Mouse (Mus musculus) intestine, embryonic 16.5 days (tissue): ENCODE measurements around the gene Lgals9. TPM values are rescaled to one million over a fixed set of nuclear protein-coding genes. Genes with fewer than 3 reads are reported as not detected.
"Not testable (repeated sequence)": the region's sequence is repeated elsewhere in the genome, so short reads cannot be mapped to it uniquely, and the experiment has no call there.

Experiments
- ATAC-seq: fragments of 200-750 bp; cut with Nextera tagmentation; 2 replicates; pipeline ENCODE4 v1.8.0; 2017; ENCODE audit warnings: moderate TSS enrichment, moderate library complexity
- H3K27ac ChIP-seq: fragments of 300-500 bp; sonication (generic); 2 replicates; pipeline ENCODE4 v1.5.1; 2014; ENCODE audit warnings: mild to moderate bottlenecking, low read length
- H3K27me3 ChIP-seq: fragments of 300-500 bp; sonication (generic); replicated peaks from 2 replicates; pipeline ENCODE4 v1.6.1; 2014; ENCODE audit warnings: low read length, control low read depth, mixed read lengths; ENCODE audit not compliant: control insufficient read depth, insufficient read depth
- H3K36me3 ChIP-seq: fragments of 300-500 bp; sonication (generic); 2 replicates; pipeline ENCODE4 v1.6.1; 2014; ENCODE audit warnings: low read length, control low read depth; ENCODE audit not compliant: control insufficient read depth, insufficient read depth
- H3K4me1 ChIP-seq: fragments of 300-500 bp; sonication (generic); 2 replicates; pipeline ENCODE4 v1.6.1; 2014; ENCODE audit warnings: low read length, control low read depth, mixed read lengths; ENCODE audit not compliant: control insufficient read depth, insufficient read depth
- H3K4me2 ChIP-seq: fragments of 300-500 bp; sonication (generic); 2 replicates; pipeline ENCODE4 v1.6.1; 2014; ENCODE audit warnings: low read depth, low read length, control low read depth
- H3K4me3 ChIP-seq: fragments of 300-500 bp; sonication (generic); 2 replicates; pipeline ENCODE4 v1.5.1; 2014; ENCODE audit warnings: mild to moderate bottlenecking, low read length
- H3K9ac ChIP-seq: fragments of 300-500 bp; sonication (generic); 2 replicates; pipeline ENCODE4 v1.6.1; 2014; ENCODE audit warnings: low read depth, low read length
- H3K9me3 ChIP-seq: fragments of 300-500 bp; sonication (generic); 2 replicates; pipeline ENCODE4 v1.6.1; 2016; ENCODE audit warnings: low read length, control low read depth; ENCODE audit not compliant: control insufficient read depth
- WGBS: fragments of 180-500 bp; shearing (Covaris S2); extraction: QIAGEN DNeasy Blood & Tissue Kit; methylation state at CpG from one replicate; pipeline ENCODE4 v1.1.7; 2014; 5-methylcytosine and 5-hydroxymethylcytosine counted together
- polyA plus RNA-seq: library from polyadenylated mRNA; unstranded; fragments of >200 nt; fragmentation: Nextera tagmentation; extraction: Ambion mirVana; gene quantifications from 2 replicates; pipeline ENCODE4 v1.2.1, GENCODE M21; 2015

Lgals9 gene
- polyA plus RNA-seq, 1 experiment from 2014 or later, result 96.1 TPM

DNA sequence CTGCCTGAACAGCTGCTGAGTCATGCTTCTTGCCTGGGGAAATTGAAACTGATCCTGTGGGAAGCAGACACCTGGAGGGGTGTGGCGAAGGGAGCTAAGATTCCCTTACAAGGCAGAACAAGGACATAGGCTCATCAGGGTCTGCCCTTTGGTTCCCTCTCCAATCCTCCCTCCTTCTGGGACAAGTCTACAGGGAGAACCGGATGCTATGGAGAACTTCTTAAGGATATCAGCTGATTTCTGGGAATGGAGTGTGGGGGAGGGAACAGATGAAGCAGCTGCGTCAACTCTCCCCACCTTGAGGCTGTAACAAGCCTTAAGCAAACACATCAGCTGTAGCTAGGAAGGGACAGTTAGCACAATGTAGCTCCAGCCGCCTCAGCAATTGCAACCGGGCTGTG lies 17.8 kb upstream of the Lgals9 start:
- H3K36me3 ChIP-seq, result no peaks in the 10 kb centered on the region
- H3K27ac ChIP-seq, result peak overlapping the region; percentile 67
- peaks cover 27% of the 10 kb centered on the region for H3K4me1 ChIP-seq
- no peak overlapping the region for H3K4me2 ChIP-seq
- no peak overlapping the region for H3K4me3 ChIP-seq
- peak; percentile 80 for ATAC-seq
- 38% methylated on average over 5 of the region's 5 CpGs for WGBS
- no peaks in the 10 kb centered on the region for H3K9me3 ChIP-seq
- H3K27me3 ChIP-seq, result no peaks in the 10 kb centered on the region
- peak overlapping the region; percentile 26; the same call in 1 of the 2 replicates for H3K9ac ChIP-seq

DNA sequence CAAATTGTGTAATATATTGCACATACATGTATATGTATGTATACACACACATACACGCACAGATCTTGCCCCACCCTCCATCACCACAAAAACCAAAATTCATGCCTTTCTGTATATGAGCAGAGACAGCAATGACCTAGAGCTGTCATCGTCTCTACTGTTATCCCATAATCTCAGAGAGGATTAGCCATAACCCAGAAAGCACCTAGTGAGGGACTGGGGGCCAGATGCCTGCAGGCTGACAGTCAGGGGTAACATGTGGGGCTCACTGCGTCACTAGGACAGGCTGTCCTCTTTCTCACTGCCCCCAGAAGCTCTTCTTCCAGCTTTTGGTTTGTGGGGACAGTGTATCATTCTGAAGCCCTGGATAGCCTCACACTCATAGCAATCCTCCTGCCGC lies 17.1 kb upstream of the Lgals9 start:
- ATAC-seq, result no peak
- H3K36me3 ChIP-seq, result no peaks in the 10 kb centered on the region
- no peak overlapping the region for H3K4me2 ChIP-seq
- peaks cover 27% of the 10 kb centered on the region for H3K4me1 ChIP-seq
- no peaks in the 10 kb centered on the region for H3K27me3 ChIP-seq
- 73% methylated on average over 4 of the region's 4 CpGs for WGBS
- no peaks in the 10 kb centered on the region for H3K9me3 ChIP-seq
- no peak overlapping the region for H3K9ac ChIP-seq
- peak overlapping the region; percentile 67 for H3K27ac ChIP-seq
- H3K4me3 ChIP-seq, result no peak overlapping the region

DNA sequence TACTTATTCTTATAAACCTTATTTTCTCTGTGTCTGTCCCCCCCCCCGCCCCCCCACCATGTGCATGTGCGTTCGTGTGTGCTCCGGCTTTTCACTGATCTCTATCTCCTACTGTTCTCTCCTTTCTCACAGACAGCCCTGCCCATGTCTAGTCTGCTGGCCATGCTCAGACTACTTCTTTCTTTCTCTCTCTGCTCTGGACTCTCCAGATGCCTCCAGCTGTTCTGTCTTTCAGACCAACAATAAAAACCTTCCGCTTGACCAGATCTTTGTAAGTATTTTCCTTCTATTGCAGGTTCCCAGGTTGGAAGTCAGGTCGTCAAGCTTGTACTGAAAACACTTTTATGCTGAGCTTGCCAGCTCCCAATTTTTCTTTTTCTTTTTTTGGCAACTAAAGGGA lies 14.4 kb upstream of the Lgals9 start:
- ATAC-seq, result no peak
- 57% methylated on average over 6 of the region's 6 CpGs for WGBS
- Histone ChIP-seq H3K4me2 (no peak overlapping the region), H3K4me3 (no peak overlapping the region), H3K27ac (peak overlapping the region; percentile 27), H3K9me3 (no peaks in the 10 kb centered on the region), H3K36me3 (no peaks in the 10 kb centered on the region), H3K9ac (no peak overlapping the region), H3K4me1 (peaks cover 21% of the 10 kb centered on the region), H3K27me3 (no peaks in the 10 kb centered on the region)

DNA sequence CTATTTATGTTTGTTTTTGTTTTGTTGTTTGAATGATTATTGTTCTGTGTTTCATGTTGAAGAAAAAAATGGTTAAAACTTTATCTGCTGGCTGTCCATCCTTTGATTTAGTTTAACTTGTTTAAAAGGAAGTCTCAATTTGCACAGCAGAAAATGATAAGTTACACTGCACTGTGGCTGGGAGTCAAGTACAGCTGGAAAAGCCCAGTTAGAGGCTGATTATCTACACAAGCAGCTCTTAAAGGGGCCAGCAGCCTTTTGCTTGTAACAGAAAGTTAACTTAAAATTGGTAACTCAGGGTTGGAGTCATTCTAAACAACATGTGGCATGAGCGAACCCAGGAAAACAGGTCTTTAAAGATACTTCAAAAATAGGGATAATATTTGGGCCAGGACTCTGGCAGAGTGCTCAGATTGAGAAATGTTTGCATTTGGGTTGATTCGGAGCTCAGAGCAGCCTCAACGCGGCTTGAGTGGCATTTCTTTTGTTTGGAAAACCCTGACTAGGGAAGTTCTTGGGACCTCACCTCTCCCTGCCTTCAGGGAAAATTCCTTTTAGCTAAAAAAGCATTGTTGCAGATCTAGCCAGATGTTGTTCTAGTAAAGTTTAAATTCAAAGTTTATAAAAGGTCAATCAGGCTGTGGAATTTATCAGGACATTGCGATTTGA lies 6.3 kb upstream of the Lgals9 start:
- WGBS, result 77% methylated on average over 5 of the region's 5 CpGs
- not testable (repeated sequence) for H3K4me2 ChIP-seq, H3K4me1 ChIP-seq, H3K9me3 ChIP-seq, H3K36me3 ChIP-seq, H3K4me3 ChIP-seq, H3K27me3 ChIP-seq, ATAC-seq, H3K9ac ChIP-seq, H3K27ac ChIP-seq

DNA sequence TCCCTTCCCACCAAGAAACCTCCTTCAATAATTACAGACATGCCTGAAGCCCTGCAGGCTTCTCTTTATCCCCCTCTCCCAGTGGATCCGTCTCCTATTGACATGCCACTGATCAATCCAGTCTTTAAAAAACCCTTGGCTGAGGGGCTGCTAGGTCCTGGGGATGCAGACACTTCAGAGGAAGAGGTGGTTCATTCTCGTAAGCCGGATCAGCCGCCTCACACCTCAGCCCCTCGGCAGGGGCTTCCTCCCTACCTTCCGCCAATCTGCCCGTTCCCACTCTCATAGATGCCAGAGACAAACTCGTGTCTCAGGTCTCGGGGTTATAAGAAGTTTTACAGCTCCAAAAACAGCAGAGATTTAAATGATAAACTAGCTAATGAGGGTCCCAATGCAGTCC lies 5.3 kb upstream of the Lgals9 start:
- Histone ChIP-seq H3K36me3 (no peaks in the 10 kb centered on the region), H3K27me3 (no peaks in the 10 kb centered on the region), H3K9ac (no peak overlapping the region), H3K9me3 (no peaks in the 10 kb centered on the region), H3K4me1 (peaks cover 13% of the 10 kb centered on the region), H3K27ac (no peak overlapping the region), H3K4me2 (no peak overlapping the region), H3K4me3 (no peak overlapping the region)
- no peak for ATAC-seq
- 89% methylated on average over 9 of the region's 9 CpGs for WGBS

DNA sequence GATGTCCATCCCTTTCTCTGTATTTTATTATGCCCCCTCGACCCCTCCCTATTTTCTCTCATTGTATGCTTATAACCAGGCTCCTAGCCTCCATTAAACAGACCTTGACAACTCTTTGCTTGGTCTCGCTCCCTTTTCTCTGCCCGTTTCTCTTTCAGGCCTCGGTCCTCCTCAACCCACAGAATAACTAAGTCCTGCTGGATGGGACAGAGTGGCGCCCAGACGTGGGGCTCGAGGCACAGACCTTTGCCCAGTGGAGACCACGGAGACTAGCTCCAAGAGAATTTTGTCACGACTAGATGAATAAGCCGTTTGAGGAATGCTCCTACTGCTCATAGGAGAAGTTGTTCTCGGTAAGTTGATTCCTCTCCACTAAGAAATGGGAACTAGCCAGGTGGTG lies 4.5 kb upstream of the Lgals9 start:
- WGBS, result 92% methylated on average over 11 of the region's 11 CpGs
- H3K9ac ChIP-seq, ATAC-seq, H3K27me3 ChIP-seq, H3K27ac ChIP-seq, H3K9me3 ChIP-seq, H3K4me3 ChIP-seq, H3K36me3 ChIP-seq, H3K4me2 ChIP-seq: not testable (repeated sequence)
- H3K4me1 ChIP-seq, result peaks cover 17% of the 10 kb centered on the region

DNA sequence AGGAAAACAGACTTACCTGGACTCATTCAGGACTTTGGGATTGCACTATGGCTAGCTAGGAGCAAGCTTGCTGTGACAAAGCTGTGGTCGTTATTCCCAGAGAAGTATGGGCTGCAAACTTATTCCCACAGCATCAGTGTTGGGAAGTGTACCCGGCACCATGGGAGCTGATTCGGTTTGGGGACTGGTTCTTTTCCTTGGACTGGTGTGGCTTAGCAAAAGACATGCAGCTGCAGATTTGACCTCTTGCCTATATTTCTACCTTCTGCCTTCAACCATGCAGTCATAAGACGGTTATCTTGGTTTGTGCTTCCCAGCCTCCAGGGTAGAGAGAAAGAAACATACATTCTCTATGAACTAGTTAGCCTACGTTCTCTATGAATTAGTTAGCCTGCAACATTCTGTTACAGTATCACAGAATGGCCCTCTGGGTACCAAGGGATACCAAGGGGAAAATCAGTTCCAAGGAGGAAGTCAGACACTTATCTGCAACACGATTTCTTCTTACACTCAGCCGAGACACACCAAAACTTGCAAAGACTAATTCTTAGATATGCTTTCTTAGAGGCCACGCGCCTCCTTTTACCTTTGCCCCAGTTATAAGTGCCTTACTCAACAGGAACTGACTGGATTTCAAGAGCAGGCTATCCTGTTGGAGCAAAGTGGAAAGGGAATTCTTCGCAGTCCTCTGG lies 1.7 kb upstream of the Lgals9 start:
- no peaks in the 10 kb centered on the region for H3K27me3 ChIP-seq
- H3K4me2 ChIP-seq, result no peak overlapping the region
- H3K27ac ChIP-seq, result peak overlapping the region; percentile 60
- WGBS, result 74% methylated on average over 10 of the region's 10 CpGs
- no peak overlapping the region for H3K9ac ChIP-seq
- no peak overlapping the region for H3K4me3 ChIP-seq
- no peaks in the 10 kb centered on the region for H3K9me3 ChIP-seq
- peaks cover 28% of the 10 kb centered on the region for H3K4me1 ChIP-seq
- no peaks in the 10 kb centered on the region for H3K36me3 ChIP-seq
- ATAC-seq, result peak; percentile 28; the same call in 1 of the 2 replicates

DNA sequence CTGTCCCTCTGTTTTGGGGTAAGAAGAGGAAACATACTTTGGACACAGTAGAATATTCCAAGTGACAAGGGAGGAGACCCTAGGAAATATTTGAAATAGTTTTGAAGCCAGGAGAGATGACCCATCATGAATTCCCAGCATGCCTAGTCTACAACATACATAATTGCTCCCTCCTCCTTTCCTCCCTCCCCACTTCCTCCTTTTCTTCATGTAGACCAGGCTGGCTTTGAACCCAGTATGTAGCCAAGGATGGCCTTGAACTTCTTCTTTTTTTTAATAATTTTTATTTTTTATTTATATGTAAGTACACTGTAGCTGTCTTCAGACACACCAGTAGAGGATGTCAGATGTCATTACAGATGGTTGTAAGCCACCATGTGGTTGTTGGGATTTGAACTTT lies 759 bp upstream of the Lgals9 start:
- H3K27ac ChIP-seq, result no peak overlapping the region
- no peak overlapping the region for H3K4me2 ChIP-seq
- H3K9me3 ChIP-seq, result no peaks in the 10 kb centered on the region
- no peak overlapping the region for H3K4me3 ChIP-seq
- no peaks in the 10 kb centered on the region for H3K27me3 ChIP-seq
- H3K36me3 ChIP-seq, result no peaks in the 10 kb centered on the region
- no peak for ATAC-seq
- H3K9ac ChIP-seq, result no peak overlapping the region
- H3K4me1 ChIP-seq, result peaks cover 29% of the 10 kb centered on the region

DNA sequence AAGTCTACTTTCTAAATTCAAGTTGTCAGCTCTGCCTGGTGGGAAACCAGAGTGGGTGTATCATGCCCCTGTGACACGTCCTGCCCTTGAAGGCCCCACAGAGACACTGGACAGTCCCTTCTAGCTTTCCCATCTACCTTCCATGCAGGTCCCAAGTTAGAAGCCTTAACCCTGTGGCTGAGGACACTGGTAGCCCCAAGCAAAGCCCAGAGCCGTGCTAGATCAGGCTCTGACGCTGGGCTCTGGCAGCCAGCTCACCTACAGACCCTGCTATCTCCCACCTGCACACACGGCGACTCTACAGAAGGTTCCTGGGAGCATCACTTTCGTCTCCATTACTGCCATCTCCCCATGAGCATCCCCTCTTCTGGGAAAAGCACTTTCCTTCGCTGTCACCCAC lies 1.2 kb downstream of the Lgals9 start:
- H3K4me3 ChIP-seq, result peak overlapping the region; percentile 44
- peak overlapping the region; percentile 49 for H3K4me2 ChIP-seq
- H3K27ac ChIP-seq, result peak overlapping the region; percentile 69; the same call in 1 of the 2 replicates
- H3K9ac ChIP-seq, result peak overlapping the region; percentile 65; the same call in 1 of the 2 replicates
- ATAC-seq, result no peak
- H3K9me3 ChIP-seq, result no peaks in the 10 kb centered on the region
- no peaks in the 10 kb centered on the region for H3K27me3 ChIP-seq
- peaks cover 31% of the 10 kb centered on the region for H3K4me1 ChIP-seq
- no peaks in the 10 kb centered on the region for H3K36me3 ChIP-seq
- 79% methylated on average over 7 of the region's 7 CpGs for WGBS
